Mouse (Mus musculus): ENCODE results near the gene Gcnt1. TPM values are rescaled to one million over a fixed set of nuclear protein-coding genes. Genes with fewer than 3 reads are reported as not detected.

Gene Gcnt1
- polyA plus RNA-seq, 2 experiments, result 14.6 to 26.0 TPM

DNA sequence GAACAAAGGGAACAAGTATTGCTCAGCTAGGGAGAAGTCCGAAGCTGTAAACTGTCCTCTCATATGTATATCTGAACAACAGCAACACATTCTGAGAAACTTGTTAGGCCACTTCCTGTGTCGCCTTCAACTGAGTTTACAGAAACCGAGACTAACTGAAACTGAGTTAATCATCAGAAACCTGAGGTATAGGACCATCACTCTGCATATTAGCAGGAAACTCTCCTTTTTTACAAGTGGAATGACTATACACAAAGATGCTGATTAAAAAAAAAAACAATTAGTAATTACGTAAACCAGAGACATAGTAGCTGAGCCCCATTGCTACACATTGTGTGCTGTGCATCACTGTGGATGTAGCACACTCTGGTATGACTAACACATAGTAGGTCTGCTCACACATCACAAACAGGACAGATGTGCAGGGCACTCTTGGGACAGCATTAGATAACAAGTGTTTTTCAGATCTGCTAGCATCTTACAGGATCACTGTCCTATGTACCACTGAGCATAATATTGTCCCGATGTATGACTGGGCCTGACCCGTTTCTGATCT is 77.4 kb downstream of the Gcnt1 start:
- Histone ChIP-seq H3K27me3 (ENCODE audit: control insufficient read depth, insufficient read depth, low read length) (no peaks in the 10 kb centered on the region), H3K27ac (no peak overlapping the region), H3K36me3 (replicated peaks; ENCODE audit: control insufficient read depth, insufficient read depth, low read depth) (no peaks in the 10 kb centered on the region), H3K4me1 (replicated peaks; ENCODE audit: control insufficient read depth in 2 of 2, insufficient read depth in 2 of 2, low read length in 1 of 2) (peaks cover 0 to 6% of the 10 kb centered on the region in 2 experiments; a peak in 3 of 4 replicates), H3K9me3 (ENCODE audit: control insufficient read depth, low read length) (no peaks in the 10 kb centered on the region), H3K4me3 (ENCODE audit: insufficient read depth in 1 of 2, low read depth in 2 of 2, low read length in 2 of 2) (no peak overlapping the region), H3K9ac (replicated peaks) (no peak overlapping the region), H3K4me2 (ENCODE audit: low read depth) (no peak overlapping the region)
- TF ChIP-seq EP300 (IDR thresholded peaks at IDR 0.05; ENCODE audit: low read depth), result no peak
- TF ChIP-seq CTCF (IDR thresholded peaks at IDR 0.05; ENCODE audit: low read depth), result no peak
- ATAC-seq (ENCODE audit: insufficient read depth) (no peak), DNase-seq (ENCODE audit: low read depth in 3 of 3, low spot score in 3 of 3) (no peak)
- WGBS (ENCODE audit: insufficient replicate concordance), result 60% methylated on average over 6 of the region's 6 CpGs

DNA sequence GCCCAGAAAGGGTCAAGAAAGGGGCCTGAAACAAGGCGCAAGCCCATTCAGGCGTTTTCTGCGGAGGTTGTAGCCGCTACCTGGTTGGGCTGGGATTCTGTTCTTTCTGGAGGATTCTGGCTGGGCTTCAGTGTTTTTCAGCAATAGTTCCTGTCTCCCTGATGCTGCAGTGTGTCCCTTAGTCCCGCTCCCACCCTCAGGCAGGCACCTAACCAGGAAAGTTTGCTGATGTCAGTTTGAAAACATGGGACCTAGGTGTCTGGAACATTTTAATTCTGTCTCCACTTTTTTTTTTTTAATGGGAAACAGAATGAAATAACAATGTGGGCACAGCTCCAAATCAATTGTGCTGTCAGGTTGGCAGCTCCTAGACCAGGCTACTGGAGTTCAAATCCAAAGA is 78.5 kb downstream of the Gcnt1 start:
- Histone ChIP-seq H3K4me3 (ENCODE audit: insufficient read depth in 1 of 2, low read depth in 2 of 2, low read length in 2 of 2) (no peak overlapping the region), H3K27ac (no peak overlapping the region), H3K36me3 (replicated peaks; ENCODE audit: control insufficient read depth, insufficient read depth, low read depth) (no peaks in the 10 kb centered on the region), H3K27me3 (ENCODE audit: control insufficient read depth, insufficient read depth, low read length) (no peaks in the 10 kb centered on the region), H3K4me2 (ENCODE audit: low read depth) (no peak overlapping the region), H3K9ac (replicated peaks) (no peak overlapping the region), H3K4me1 (replicated peaks; ENCODE audit: control insufficient read depth in 2 of 2, insufficient read depth in 2 of 2, low read length in 1 of 2) (peaks cover 0 to 6% of the 10 kb centered on the region in 2 experiments; a peak in 3 of 4 replicates), H3K9me3 (ENCODE audit: control insufficient read depth, low read length) (no peaks in the 10 kb centered on the region)
- DNase-seq (ENCODE audit: low read depth in 3 of 3, low spot score in 3 of 3) (no peak), ATAC-seq (ENCODE audit: insufficient read depth) (no peak)
- WGBS (ENCODE audit: insufficient replicate concordance), result 90% methylated on average over 5 of the region's 5 CpGs
- TF ChIP-seq CTCF (IDR thresholded peaks at IDR 0.05; ENCODE audit: low read depth) (no peak), EP300 (IDR thresholded peaks at IDR 0.05; ENCODE audit: low read depth) (no peak)

DNA sequence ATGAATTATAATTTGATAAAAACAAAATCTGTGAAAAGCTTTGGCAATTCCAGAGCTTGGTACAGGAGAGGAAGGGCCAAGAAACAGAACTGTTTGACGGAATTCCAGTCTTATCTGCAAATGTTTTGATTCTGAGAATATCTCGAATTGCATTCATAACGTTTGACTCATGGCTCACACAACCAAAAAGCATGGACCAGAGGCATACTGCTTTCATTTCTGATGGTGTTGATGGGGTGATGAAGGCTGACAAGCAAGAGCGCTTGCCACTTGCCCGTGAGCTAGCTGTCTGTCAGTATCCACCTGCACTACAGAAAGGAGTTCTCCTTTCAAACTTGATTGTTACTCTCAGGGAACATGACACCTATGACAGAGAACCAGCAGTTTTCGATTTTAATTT is 83.1 kb downstream of the Gcnt1 start:
- no peak for ATAC-seq (ENCODE audit: insufficient read depth)
- WGBS (ENCODE audit: insufficient replicate concordance), result 55% methylated on average over 6 of the region's 6 CpGs
- TF ChIP-seq CTCF (IDR thresholded peaks at IDR 0.05; ENCODE audit: low read depth) (no peak), EP300 (IDR thresholded peaks at IDR 0.05; ENCODE audit: low read depth) (no peak)
- Histone ChIP-seq H3K9me3 (ENCODE audit: control insufficient read depth, low read length) (no peaks in the 10 kb centered on the region), H3K4me1 (replicated peaks; ENCODE audit: control insufficient read depth in 2 of 2, insufficient read depth in 2 of 2, low read length in 1 of 2) (no peaks in the 10 kb centered on the region), H3K27me3 (ENCODE audit: control insufficient read depth, insufficient read depth, low read length) (no peaks in the 10 kb centered on the region), H3K4me3 (ENCODE audit: insufficient read depth in 1 of 2, low read depth in 2 of 2, low read length in 2 of 2) (no peak overlapping the region), H3K27ac (no peak overlapping the region), H3K9ac (replicated peaks) (no peak overlapping the region), H3K4me2 (ENCODE audit: low read depth) (no peak overlapping the region), H3K36me3 (replicated peaks; ENCODE audit: control insufficient read depth, insufficient read depth, low read depth) (no peaks in the 10 kb centered on the region)
- no peak for DNase-seq (ENCODE audit: low read depth in 3 of 3, low spot score in 3 of 3)

DNA sequence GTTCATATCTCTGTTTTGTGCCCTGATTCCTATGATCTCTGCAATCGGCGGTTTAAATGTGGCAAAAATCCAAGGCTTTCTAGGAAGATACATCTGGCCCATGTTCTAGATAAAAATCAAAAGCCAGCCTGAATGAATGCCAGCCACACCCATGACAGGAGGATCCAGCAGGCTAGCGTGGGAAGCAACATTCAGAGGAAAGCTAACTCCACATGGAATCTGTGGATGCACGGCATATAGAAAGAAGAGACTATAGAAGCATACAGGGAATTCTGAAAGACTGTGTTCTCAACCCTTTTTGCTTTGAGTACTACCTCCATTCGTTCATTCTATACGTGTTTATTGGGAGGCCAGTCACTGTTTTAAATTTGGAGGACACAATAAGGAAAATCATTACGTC is 86.6 kb downstream of the Gcnt1 start:
- Histone ChIP-seq H3K4me3 (ENCODE audit: insufficient read depth in 1 of 2, low read depth in 2 of 2, low read length in 2 of 2) (no peak overlapping the region), H3K27ac (no peak overlapping the region), H3K27me3 (ENCODE audit: control insufficient read depth, insufficient read depth, low read length) (no peaks in the 10 kb centered on the region), H3K9ac (replicated peaks) (no peak overlapping the region), H3K36me3 (replicated peaks; ENCODE audit: control insufficient read depth, insufficient read depth, low read depth) (no peaks in the 10 kb centered on the region), H3K4me1 (replicated peaks; ENCODE audit: control insufficient read depth in 2 of 2, insufficient read depth in 2 of 2, low read length in 1 of 2) (no peaks in the 10 kb centered on the region), H3K4me2 (ENCODE audit: low read depth) (no peak overlapping the region), H3K9me3 (ENCODE audit: control insufficient read depth, low read length) (no peaks in the 10 kb centered on the region)
- ATAC-seq (ENCODE audit: insufficient read depth) (no peak), DNase-seq (ENCODE audit: low read depth in 3 of 3, low spot score in 3 of 3) (no peak)
- no peak for TF ChIP-seq CTCF (IDR thresholded peaks at IDR 0.05; ENCODE audit: low read depth)
- TF ChIP-seq EP300 (IDR thresholded peaks at IDR 0.05; ENCODE audit: low read depth), result no peak
- WGBS (ENCODE audit: insufficient replicate concordance), result 69% methylated on average over 7 of the region's 7 CpGs

DNA sequence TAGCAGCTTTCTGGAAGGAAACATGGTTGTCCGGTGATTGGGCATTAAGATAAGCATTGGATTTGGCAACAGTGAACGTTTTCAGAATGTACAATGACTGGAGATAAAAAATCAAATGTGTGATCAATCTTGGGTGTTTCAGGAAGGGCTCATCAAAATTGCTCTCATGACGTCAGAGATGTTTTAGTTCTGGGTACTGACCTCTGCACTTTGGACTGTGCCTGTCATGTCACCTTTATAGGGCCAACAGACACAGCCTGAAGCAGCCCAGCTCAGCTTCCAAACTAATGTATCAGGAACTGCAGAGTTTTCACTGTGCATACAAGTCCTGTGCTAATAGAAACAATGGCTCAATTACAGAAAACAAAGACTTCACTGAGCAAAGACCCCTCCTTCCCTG is 89.3 kb downstream of the Gcnt1 start:
- Histone ChIP-seq H3K27me3 (ENCODE audit: control insufficient read depth, insufficient read depth, low read length) (no peaks in the 10 kb centered on the region), H3K36me3 (replicated peaks; ENCODE audit: control insufficient read depth, insufficient read depth, low read depth) (no peaks in the 10 kb centered on the region), H3K4me1 (replicated peaks; ENCODE audit: control insufficient read depth in 2 of 2, insufficient read depth in 2 of 2, low read length in 1 of 2) (no peaks in the 10 kb centered on the region), H3K4me3 (ENCODE audit: insufficient read depth in 1 of 2, low read depth in 2 of 2, low read length in 2 of 2) (no peak overlapping the region), H3K4me2 (ENCODE audit: low read depth) (no peak overlapping the region), H3K9ac (replicated peaks) (no peak overlapping the region), H3K27ac (no peak overlapping the region), H3K9me3 (ENCODE audit: control insufficient read depth, low read length) (no peaks in the 10 kb centered on the region)
- ATAC-seq (ENCODE audit: insufficient read depth) (no peak), DNase-seq (ENCODE audit: low read depth in 3 of 3, low spot score in 3 of 3) (no peak)
- WGBS (ENCODE audit: insufficient replicate concordance), result 39% methylated on average over 3 of the region's 3 CpGs
- no peak for TF ChIP-seq CTCF (IDR thresholded peaks at IDR 0.05; ENCODE audit: low read depth)
- TF ChIP-seq EP300 (IDR thresholded peaks at IDR 0.05; ENCODE audit: low read depth), result no peak
